Mouse (Mus musculus) liver, embryonic 12.5 days (tissue): ENCODE data around the gene Helz. TPM values are rescaled to one million over a fixed set of nuclear protein-coding genes. Genes with fewer than 3 reads are reported as not detected.

Source experiments
- microRNA-seq: library from miRNA; unstranded; fragments of <30 nt; microRNA quantifications from one replicate; pipeline ENCODE4, GENCODE M21; 2017
- polyA plus RNA-seq: library from polyadenylated mRNA; unstranded; fragments of >200 nt; fragmentation: Nextera tagmentation; extraction: Ambion mirVana; gene quantifications from 2 replicates; pipeline ENCODE4 v1.2.1, GENCODE M21; 2016

Helz gene
- polyA plus RNA-seq, 1 experiment from 2014 or later, result 10.6 TPM

Small RNAs within 50 kb of the gene (microRNA-seq; reads per million reads assigned to microRNA genes)
- gene Mir6932, result not detected

Other genes with a start within 250 kb of the Helz start
- gene Pitpnc1, start 77.2 kb upstream of the Helz start, polyA plus RNA-seq, result 9.7 and 9.9 TPM in 2 replicates
- 159 and 164 TPM in 2 replicates for gene Psmd12, start 68.4 kb upstream of the Helz start, polyA plus RNA-seq
- 0.14 TPM in 1 of 2 replicates, not detected in the other for gene Cacng1, start 168.6 kb downstream of the Helz start, polyA plus RNA-seq
- gene Cacng4, start 246.6 kb downstream of the Helz start, polyA plus RNA-seq, result 0.61 and 0.68 TPM in 2 replicates